Mouse (Mus musculus) erythroblast, embryonic 14.5 days (primary cell): ENCODE measurements around the gene Art3.

Experiments used
- GATA1 ChIP-seq: IDR thresholded peaks from 2 replicates; pipeline ENCODE4 v1.6.1; 2012; ENCODE audit warnings: low read length, inconsistent platforms, mixed read lengths
- TAL1 ChIP-seq: IDR thresholded peaks from 3 replicates; pipeline ENCODE4 v1.6.1; 2012; ENCODE audit warnings: low read length, inconsistent platforms, mixed read lengths

- TF ChIP-seq TAL1 (no peak), GATA1 (no peak)
Observed at GRCm38 (mm10) chr5:92331122-92331521, 505 bp upstream of the Art3 start.
